Mouse (Mus musculus) midbrain, embryonic 15.5 days (tissue): ENCODE data around the gene Pign. TPM values are rescaled to one million over a fixed set of nuclear protein-coding genes. Genes with fewer than 3 reads are reported as not detected.

Experiments
- ATAC-seq: fragments of 200-750 bp; cut with Nextera tagmentation; replicated peaks from 2 replicates; pipeline ENCODE4 v1.8.0; 2017; ENCODE audit warnings: moderate TSS enrichment
- H3K27ac ChIP-seq: fragments of 300-500 bp; sonication (generic); 2 replicates; pipeline ENCODE4 v1.5.1; 2015; ENCODE audit warnings: mild to moderate bottlenecking, inconsistent platforms
- H3K27me3 ChIP-seq: fragments of 300-500 bp; sonication (generic); replicated peaks from 2 replicates; pipeline ENCODE4 v1.6.1; 2015; ENCODE audit warnings: inconsistent platforms
- H3K36me3 ChIP-seq: fragments of 300-500 bp; sonication (generic); replicated peaks from 2 replicates; pipeline ENCODE4 v1.6.1; 2015; ENCODE audit warnings: inconsistent platforms
- H3K4me1 ChIP-seq: fragments of 300-500 bp; sonication (generic); 2 replicates; pipeline ENCODE4 v1.6.1; 2015; ENCODE audit warnings: inconsistent platforms
- H3K4me2 ChIP-seq: fragments of 300-500 bp; sonication (generic); 2 replicates; pipeline ENCODE4 v1.6.1; 2015; ENCODE audit warnings: inconsistent platforms, mild to moderate bottlenecking, moderate library complexity
- H3K4me3 ChIP-seq: fragments of 300-500 bp; sonication (generic); 2 replicates; pipeline ENCODE4 v1.5.1; 2015; ENCODE audit warnings: mild to moderate bottlenecking, inconsistent platforms
- H3K9ac ChIP-seq: fragments of 300-500 bp; sonication (generic); 2 replicates; pipeline ENCODE4 v1.6.1; 2015; ENCODE audit warnings: mild to moderate bottlenecking, inconsistent platforms
- H3K9me3 ChIP-seq: fragments of 300-500 bp; sonication (generic); 2 replicates; pipeline ENCODE4 v1.6.1; 2016; ENCODE audit warnings: inconsistent platforms
- WGBS: fragments of 180-500 bp; shearing (Covaris S2); methylation state at CpG from one replicate; pipeline ENCODE4 v1.1.7; 2015; ENCODE audit warnings: mixed read lengths; 5-methylcytosine and 5-hydroxymethylcytosine counted together
- polyA plus RNA-seq: library from polyadenylated mRNA; unstranded; fragments of >200 nt; fragmentation: Nextera tagmentation; extraction: Ambion mirVana; gene quantifications from 2 replicates; pipeline ENCODE4 v1.2.1, GENCODE M21; 2015

Gene Pign
- polyA plus RNA-seq, 1 experiment from 2014 or later: 11.0 TPM

DNA sequence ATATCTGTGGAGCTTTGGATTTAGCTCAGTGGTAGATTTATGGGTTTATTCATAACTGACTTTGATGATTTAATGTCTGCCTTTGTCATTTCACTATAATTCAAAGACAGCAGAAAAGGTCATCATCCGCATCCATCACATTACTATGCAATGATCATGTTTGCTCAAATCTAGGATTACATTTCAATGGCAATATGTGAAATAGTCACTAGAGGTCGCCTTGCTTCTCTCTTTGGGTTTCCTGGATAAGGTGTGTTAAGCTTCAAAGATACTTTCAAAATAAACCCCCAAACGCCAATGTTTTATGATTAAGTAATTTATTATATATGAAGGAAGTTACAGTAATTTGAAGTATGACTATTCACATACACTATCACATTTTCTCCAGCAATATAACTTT, 3.5 kb downstream of the Pign start:
- Histone ChIP-seq H3K4me3 (no peak overlapping the region), H3K9ac (no peak overlapping the region), H3K4me1 (peaks cover 11% of the 10 kb centered on the region), H3K4me2 (no peak overlapping the region), H3K36me3 (0 out of 2 replicates have a peak, but pooled peaks cover 3% of the 10 kb centered on the region), H3K9me3 (no peaks in the 10 kb centered on the region), H3K27me3 (no peaks in the 10 kb centered on the region), H3K27ac (no peak overlapping the region)
- ATAC-seq: no peak
- WGBS: 14% methylated on average over 3 of the region's 3 CpGs

DNA sequence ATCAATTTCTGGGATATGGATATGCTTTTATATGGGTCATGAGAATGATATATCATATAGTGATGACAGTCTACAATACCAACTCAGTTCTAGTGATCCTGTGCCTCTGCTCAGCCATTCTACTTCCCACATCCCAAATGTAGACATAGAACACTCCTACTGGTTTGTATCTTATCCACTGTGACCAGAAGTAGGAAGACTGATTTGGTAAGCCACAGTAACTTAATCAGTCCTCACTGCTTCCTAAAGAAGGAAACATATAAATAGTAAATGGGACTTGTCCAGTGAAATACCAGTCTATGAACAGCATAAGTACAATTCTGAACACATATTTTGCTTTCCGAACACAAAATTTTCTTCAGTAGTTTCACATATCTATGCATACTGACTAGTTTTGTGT, 9.5 kb downstream of the Pign start:
- Histone ChIP-seq H3K4me2 (no peak overlapping the region), H3K9me3 (no peaks in the 10 kb centered on the region), H3K27ac (no peak overlapping the region), H3K4me1 (no peaks in the 10 kb centered on the region), H3K36me3 (0 out of 2 replicates have a peak, but pooled peaks cover 3% of the 10 kb centered on the region), H3K9ac (no peak overlapping the region), H3K27me3 (no peaks in the 10 kb centered on the region), H3K4me3 (no peak overlapping the region)
- no peak for ATAC-seq
- 90% methylated on average over 1 of the region's 1 CpGs for WGBS

DNA sequence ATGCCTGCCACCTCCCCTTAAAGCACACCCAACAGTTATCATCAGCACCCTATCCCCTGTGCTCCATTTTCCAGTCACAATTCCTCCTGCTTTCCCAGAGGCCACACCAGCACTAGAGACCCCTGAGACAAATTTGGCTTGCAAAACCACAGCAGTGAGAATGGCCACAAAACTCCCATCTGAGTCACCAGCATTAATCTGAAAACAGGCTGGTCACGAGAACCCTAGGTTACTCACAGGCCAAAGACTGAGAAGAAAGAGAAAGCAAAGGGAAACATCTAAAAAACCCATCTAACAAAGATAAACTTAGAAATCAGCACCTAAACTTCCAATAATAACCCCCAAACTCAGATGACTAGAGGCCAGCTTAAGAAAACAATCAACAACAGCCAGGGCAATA, 12.8 kb downstream of the Pign start:
- no peak overlapping the region for H3K4me3 ChIP-seq
- H3K4me2 ChIP-seq: no peak overlapping the region
- H3K27me3 ChIP-seq: no peaks in the 10 kb centered on the region
- no peak for ATAC-seq
- 97% methylated on average over 1 of the region's 1 CpGs for WGBS
- no peaks in the 10 kb centered on the region for H3K9me3 ChIP-seq
- no peaks in the 10 kb centered on the region for H3K36me3 ChIP-seq
- H3K27ac ChIP-seq: no peak overlapping the region
- H3K4me1 ChIP-seq: no peaks in the 10 kb centered on the region
- no peak overlapping the region for H3K9ac ChIP-seq

DNA sequence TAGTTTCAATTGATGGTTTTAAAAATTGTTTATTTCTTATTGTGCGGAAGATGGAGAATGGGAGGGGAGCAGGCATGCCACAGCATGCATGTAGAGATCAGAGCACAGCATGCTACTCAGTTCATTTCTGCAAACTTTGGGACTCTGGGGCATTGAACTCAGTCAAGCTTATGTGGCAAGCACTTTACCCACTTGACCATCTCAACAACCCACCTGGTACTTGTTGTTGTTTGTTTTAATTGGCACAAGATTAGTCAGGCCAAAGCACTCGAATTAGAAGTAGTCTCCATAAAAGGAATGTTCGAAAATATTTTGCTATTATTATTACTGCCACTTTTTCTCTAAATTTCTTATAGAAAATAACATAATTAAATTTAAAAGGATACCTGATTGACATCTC, 19.4 kb downstream of the Pign start:
- Histone ChIP-seq H3K9me3 (no peaks in the 10 kb centered on the region), H3K36me3 (no peaks in the 10 kb centered on the region), H3K9ac (no peak overlapping the region), H3K27ac (no peak overlapping the region), H3K27me3 (no peaks in the 10 kb centered on the region), H3K4me3 (no peak overlapping the region), H3K4me1 (no peaks in the 10 kb centered on the region), H3K4me2 (no peak overlapping the region)
- ATAC-seq: no peak
- 89% methylated on average over 3 of the region's 3 CpGs for WGBS

DNA sequence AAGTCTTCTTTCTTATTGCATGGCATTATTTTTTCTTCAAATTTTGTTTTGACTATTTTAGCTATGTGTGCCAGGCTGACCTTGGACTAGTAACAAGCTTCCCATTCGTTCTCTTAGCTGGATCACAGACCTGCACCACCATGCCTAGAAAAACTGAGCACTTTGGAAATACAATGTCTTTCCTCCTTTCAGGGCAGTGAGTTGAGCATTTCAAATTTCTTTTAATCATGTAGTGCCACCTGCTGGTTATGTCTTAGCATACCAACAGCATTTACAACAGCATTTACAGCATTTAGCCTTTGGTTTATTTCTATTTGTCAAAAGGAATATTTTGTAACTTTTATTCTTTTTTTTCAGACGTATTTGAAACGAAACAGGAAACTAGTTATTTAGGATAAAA, 33.0 kb downstream of the Pign start:
- 35% methylated on average over 3 of the region's 3 CpGs for WGBS
- no peaks in the 10 kb centered on the region for H3K4me1 ChIP-seq
- H3K4me2 ChIP-seq: no peak overlapping the region
- no peak overlapping the region for H3K27ac ChIP-seq
- H3K9me3 ChIP-seq: no peaks in the 10 kb centered on the region
- no peak overlapping the region for H3K9ac ChIP-seq
- peak; percentile 75 for ATAC-seq
- no peak overlapping the region for H3K4me3 ChIP-seq
- no peaks in the 10 kb centered on the region for H3K36me3 ChIP-seq
- H3K27me3 ChIP-seq: no peaks in the 10 kb centered on the region

DNA sequence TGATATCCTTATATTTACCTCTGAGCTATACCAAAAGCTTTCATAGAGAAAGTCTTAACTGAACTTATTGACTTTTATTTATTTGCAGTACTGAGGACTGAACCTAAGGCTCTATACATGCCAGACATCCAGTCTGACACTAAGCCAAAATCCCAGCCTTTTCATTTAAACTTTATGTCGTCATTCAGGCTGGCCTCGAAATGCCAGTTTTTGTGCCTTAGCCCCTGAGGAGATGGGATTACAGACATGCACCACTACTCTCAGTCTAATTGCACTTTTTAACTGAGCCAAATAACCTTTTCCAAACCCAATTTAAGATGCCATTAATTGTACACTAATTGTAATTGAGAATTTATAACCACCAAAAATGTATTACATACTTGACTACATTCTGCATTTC, 73.8 kb downstream of the Pign start:
- H3K27ac ChIP-seq: no peak overlapping the region
- ATAC-seq: no peak
- H3K4me1 ChIP-seq: no peaks in the 10 kb centered on the region
- no peaks in the 10 kb centered on the region for H3K27me3 ChIP-seq
- no peaks in the 10 kb centered on the region for H3K9me3 ChIP-seq
- H3K4me3 ChIP-seq: no peak overlapping the region
- 28% methylated on average over 2 of the region's 2 CpGs for WGBS
- no peak overlapping the region for H3K4me2 ChIP-seq
- H3K36me3 ChIP-seq: no peaks in the 10 kb centered on the region
- H3K9ac ChIP-seq: no peak overlapping the region

DNA sequence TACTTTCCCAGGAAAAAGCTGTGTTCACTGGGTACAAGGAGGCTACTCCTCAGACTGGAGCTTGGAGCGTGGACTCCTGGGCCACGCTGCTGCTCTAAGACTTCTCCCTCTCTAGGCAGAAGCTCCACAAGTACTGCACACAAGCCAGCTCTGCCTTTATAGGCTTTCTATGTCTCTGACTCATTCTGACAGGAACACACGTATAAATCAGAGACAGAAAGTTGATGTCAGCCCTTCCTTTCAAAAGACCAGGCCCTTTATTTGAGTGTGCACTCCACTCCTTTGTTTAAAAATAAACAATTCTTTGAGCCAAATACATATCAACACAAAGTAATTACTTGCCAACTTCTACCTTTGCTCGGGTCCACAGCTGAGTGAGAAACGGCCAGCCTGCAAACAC, 74.8 kb downstream of the Pign start:
- Histone ChIP-seq H3K4me3 (no peak overlapping the region), H3K27ac (no peak overlapping the region), H3K27me3 (no peaks in the 10 kb centered on the region), H3K4me1 (no peaks in the 10 kb centered on the region), H3K36me3 (no peaks in the 10 kb centered on the region), H3K4me2 (no peak overlapping the region), H3K9me3 (no peaks in the 10 kb centered on the region), H3K9ac (no peak overlapping the region)
- WGBS: 89% methylated on average over 5 of the region's 5 CpGs
- ATAC-seq: no peak

DNA sequence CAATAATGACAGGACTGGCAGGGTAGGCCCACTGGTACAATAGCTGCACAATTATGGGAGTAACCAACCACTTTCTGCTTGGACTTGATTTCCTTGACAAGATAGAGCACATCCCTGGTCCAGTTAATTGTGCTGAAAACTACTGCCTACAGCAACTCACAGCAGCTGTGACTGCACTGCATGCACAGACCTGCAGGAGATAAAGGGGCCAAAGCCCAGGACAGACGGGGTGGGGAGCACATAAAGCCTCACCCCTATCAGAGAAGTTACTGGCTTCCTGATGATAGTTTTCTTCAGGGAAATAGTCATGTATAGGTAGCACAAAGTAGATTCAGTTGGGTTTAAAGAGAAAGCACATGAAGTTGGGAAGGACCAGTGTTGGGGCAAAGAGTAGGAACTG, 80.7 kb downstream of the Pign start:
- H3K36me3 ChIP-seq: no peaks in the 10 kb centered on the region
- H3K27me3 ChIP-seq: no peaks in the 10 kb centered on the region
- H3K9ac ChIP-seq: no peak overlapping the region
- no peak overlapping the region for H3K4me3 ChIP-seq
- H3K4me1 ChIP-seq: no peaks in the 10 kb centered on the region
- no peak overlapping the region for H3K27ac ChIP-seq
- no peaks in the 10 kb centered on the region for H3K9me3 ChIP-seq
- ATAC-seq: no peak
- H3K4me2 ChIP-seq: no peak overlapping the region
- 95% methylated on average over 1 of the region's 1 CpGs for WGBS

DNA sequence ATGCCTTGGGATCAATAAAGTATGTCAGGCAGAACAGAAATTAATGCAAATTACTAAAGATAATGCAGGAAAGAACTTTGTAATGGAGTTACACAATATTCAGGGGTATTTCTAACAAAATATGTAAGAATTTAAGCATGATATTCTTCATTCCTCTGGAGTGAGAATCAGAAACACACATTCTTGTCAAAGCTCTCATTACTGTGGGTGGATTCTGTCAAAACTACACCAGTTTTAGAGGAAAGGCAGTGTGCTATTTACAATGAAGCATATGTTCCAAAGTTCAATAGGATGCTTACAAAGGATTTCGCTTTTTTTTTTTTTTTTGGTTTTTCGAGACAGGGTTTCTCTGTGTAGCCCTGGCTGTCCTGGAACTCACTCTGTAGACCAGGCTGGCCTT, 82.6 kb downstream of the Pign start:
- Histone ChIP-seq H3K4me3 (no peak overlapping the region), H3K9ac (no peak overlapping the region), H3K4me1 (no peaks in the 10 kb centered on the region), H3K27me3 (no peaks in the 10 kb centered on the region), H3K4me2 (no peak overlapping the region), H3K27ac (no peak overlapping the region), H3K9me3 (no peaks in the 10 kb centered on the region), H3K36me3 (no peaks in the 10 kb centered on the region; the same call in 1 of the 2 replicates)
- ATAC-seq: no peak
- 88% methylated on average over 2 of the region's 2 CpGs for WGBS

DNA sequence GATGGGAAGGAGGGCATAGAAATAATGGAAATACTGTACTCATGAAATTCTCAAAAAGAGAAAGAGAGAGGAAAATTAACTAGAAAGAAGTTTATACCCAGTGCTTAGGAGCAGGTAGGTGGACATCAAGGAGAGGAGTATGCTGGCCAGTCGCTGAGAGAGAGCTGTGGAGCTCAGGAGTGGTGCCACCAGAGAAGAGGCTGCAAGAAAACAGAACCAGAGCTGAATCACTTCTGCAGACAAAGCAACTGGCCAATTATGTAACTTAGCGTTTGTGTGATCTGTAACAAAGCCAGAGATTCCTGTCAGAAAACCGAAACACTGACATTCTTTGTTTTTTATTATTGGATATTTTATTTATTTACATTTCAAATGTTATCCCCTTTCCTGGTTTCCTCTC, 97.4 kb downstream of the Pign start:
- no peak overlapping the region for H3K27ac ChIP-seq
- H3K9me3 ChIP-seq: no peaks in the 10 kb centered on the region
- H3K4me1 ChIP-seq: no peaks in the 10 kb centered on the region
- no peak overlapping the region for H3K4me3 ChIP-seq
- 91% methylated on average over 3 of the region's 3 CpGs for WGBS
- ATAC-seq: no peak
- H3K27me3 ChIP-seq: no peaks in the 10 kb centered on the region
- H3K4me2 ChIP-seq: no peak overlapping the region
- no peak overlapping the region for H3K9ac ChIP-seq
- H3K36me3 ChIP-seq: peaks cover 7% of the 10 kb centered on the region; the same call in 1 of the 2 replicates

DNA sequence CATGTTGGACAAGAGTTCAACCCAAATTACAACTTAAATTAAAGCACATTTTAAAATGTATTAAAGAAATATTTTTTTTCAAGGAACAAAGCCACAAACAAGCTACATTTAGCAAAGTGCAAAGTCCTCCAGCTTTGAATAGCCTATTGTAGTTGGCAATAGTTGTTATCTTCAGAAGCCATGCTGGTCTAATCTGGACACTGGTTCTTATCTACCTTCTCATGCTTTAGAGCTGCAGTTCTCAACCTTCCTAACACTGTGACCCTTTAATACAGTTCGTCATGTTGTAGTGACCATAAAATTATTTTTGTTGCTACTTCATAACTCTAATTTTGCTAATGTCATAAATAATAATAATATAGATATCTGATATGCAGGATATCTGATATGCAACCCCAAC, 99.2 kb downstream of the Pign start:
- Histone ChIP-seq H3K4me3 (no peak overlapping the region), H3K9me3 (no peaks in the 10 kb centered on the region), H3K4me1 (no peaks in the 10 kb centered on the region)

DNA sequence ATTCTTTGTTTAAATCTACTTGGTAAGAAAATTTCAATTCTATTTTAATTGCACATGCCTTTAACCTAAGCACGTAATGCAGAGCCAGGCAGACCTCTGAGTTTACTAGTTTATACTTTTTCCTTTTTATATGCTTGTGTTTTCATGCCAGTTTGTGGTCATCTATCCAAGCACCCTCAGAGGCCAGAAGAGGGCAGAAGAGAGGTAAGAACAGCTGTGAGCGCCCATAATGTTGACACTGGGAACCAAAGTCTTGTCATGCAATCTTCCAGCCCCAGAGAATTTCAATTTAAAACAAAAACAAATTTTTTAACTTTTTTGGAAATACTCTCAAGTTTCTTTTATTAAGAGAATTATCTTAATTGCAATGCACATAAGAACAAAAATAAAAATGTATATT, 99.7 kb downstream of the Pign start:
- no peak overlapping the region for H3K4me3 ChIP-seq
- ATAC-seq: no peak
- H3K9me3 ChIP-seq: no peaks in the 10 kb centered on the region
- H3K4me2 ChIP-seq: no peak overlapping the region
- H3K27me3 ChIP-seq: no peaks in the 10 kb centered on the region
- WGBS: 90% methylated on average over 2 of the region's 2 CpGs
- peaks cover 7% of the 10 kb centered on the region; the same call in 1 of the 2 replicates for H3K36me3 ChIP-seq
- H3K9ac ChIP-seq: no peak overlapping the region
- H3K27ac ChIP-seq: no peak overlapping the region
- no peaks in the 10 kb centered on the region for H3K4me1 ChIP-seq

More for the DNA sequence above, 99.2 kb downstream of the Pign start:
- Histone ChIP-seq H3K9ac (no peak overlapping the region), H3K36me3 (peaks cover 7% of the 10 kb centered on the region; the same call in 1 of the 2 replicates), H3K4me2 (no peak overlapping the region), H3K27ac (no peak overlapping the region), H3K27me3 (no peaks in the 10 kb centered on the region)
- WGBS: 95% methylated on average over 1 of the region's 1 CpGs
- ATAC-seq: no peak

DNA sequence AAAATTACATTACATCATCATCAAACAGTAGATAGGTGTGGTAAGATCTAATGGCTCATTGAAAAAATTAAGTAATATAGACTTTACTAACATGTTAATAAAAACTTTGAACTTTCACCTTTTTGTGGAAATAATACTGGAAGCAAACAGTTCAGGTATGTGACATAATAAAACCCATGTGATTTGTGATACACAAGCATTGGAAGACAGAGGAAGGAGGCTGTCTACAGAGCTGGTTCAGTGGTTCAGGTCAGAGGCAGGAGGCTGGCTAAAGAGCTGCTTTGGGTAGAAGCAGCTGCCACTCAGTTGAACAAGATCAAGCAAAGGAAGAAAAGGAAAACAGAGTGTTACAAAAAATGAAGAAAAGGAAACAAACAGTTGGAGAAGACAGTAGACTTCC, 107.4 kb downstream of the Pign start:
- H3K27ac ChIP-seq: no peak overlapping the region
- no peaks in the 10 kb centered on the region for H3K27me3 ChIP-seq
- H3K4me3 ChIP-seq: no peak overlapping the region
- no peaks in the 10 kb centered on the region for H3K36me3 ChIP-seq
- no peak for ATAC-seq
- H3K4me1 ChIP-seq: no peaks in the 10 kb centered on the region
- H3K9me3 ChIP-seq: no peaks in the 10 kb centered on the region
- no peak overlapping the region for H3K4me2 ChIP-seq
- H3K9ac ChIP-seq: no peak overlapping the region
